Mouse (Mus musculus): ENCODE results near the gene Lekr1. TPM values are rescaled to one million over a fixed set of nuclear protein-coding genes. Genes with fewer than 3 reads are reported as not detected.
A peak's percentile ranks its signal among the peaks of the same experiment; 100 is the strongest.

Lekr1 gene
- polyA plus RNA-seq, 1 experiment, result 4.5 TPM

DNA sequence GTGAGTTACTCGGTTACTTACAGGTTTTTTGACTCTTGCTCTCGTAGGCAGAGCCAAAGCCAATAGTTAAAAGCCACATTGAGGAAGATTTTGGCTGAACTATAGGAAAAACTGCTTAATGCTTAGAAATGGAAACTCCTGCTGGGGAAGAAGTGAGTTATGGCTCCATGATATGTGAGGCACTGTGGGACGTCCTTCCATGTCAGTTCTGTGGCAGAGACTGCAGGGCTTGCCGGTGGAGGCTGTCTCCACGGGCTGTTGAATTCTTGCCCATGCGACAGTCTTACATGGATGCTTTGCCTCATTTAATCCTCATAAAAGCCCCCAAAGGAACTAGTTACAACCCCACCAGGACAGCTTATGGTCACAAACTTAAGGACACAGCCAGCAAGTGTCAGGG, 148.9 kb downstream of the Lekr1 start:
- H3K4me3 ChIP-seq (replicated peaks; ENCODE audit: insufficient read depth, low read depth, low read length), result no peak overlapping the region
- TF ChIP-seq POLR2A (IDR thresholded peaks at IDR 0.05; ENCODE audit: borderline replicate concordance, insufficient read depth, low read length), result no peak
- no peak for TF ChIP-seq CTCF (IDR thresholded peaks at IDR 0.05; ENCODE audit: borderline replicate concordance, insufficient read depth, low read depth, low read length)
- H3K4me1 ChIP-seq (ENCODE audit: control insufficient read depth, insufficient read depth, low read length), result no peaks in the 10 kb centered on the region
- H3K27ac ChIP-seq (ENCODE audit: insufficient read depth, low read length), result no peak overlapping the region
- DNase-seq, result no peak
- no peaks in the 10 kb centered on the region; the same call in 1 of the 2 replicates for H3K27me3 ChIP-seq (ENCODE audit: control insufficient read depth, insufficient read depth, low read length)
- 33% methylated on average over 6 of the region's 6 CpGs for WGBS

DNA sequence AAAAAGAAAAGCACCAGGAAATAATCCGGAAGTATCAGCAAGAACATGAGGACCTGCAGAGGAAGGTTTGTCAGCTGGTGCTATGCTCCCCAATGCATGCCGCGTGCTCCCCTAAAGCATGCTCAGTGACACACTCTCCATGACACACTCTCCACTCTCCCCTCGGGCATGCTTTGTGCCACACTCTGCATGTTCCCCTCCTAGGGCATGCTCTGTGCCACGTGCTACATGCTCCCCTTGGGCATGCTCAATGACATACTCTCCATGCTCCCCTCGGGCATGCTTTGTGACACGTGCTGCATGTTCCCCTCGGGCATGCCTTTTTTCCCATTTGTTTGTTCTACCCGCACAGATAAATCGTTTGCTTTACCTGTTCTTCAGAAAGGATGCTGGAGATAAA, 150.0 kb downstream of the Lekr1 start:
- H3K4me3 ChIP-seq (replicated peaks; ENCODE audit: insufficient read depth, low read depth, low read length), result no peak overlapping the region
- TF ChIP-seq POLR2A (IDR thresholded peaks at IDR 0.05; ENCODE audit: borderline replicate concordance, insufficient read depth, low read length), result no peak
- H3K4me1 ChIP-seq (ENCODE audit: control insufficient read depth, insufficient read depth, low read length), result no peaks in the 10 kb centered on the region
- no peaks in the 10 kb centered on the region; the same call in 1 of the 2 replicates for H3K27me3 ChIP-seq (ENCODE audit: control insufficient read depth, insufficient read depth, low read length)
- DNase-seq, result no peak
- 79% methylated on average over 10 of the region's 10 CpGs for WGBS
- H3K27ac ChIP-seq (ENCODE audit: insufficient read depth, low read length), result no peak overlapping the region

- no peaks in the 10 kb centered on the region; the same call in 1 of the 2 replicates for H3K27me3 ChIP-seq (ENCODE audit: control insufficient read depth, insufficient read depth, low read length)
- 83% methylated on average over 4 of the region's 4 CpGs for WGBS
- no peaks in the 10 kb centered on the region for H3K4me1 ChIP-seq (ENCODE audit: control insufficient read depth, insufficient read depth, low read length)
- no peak overlapping the region for H3K4me3 ChIP-seq (replicated peaks; ENCODE audit: insufficient read depth, low read depth, low read length)
- no peak overlapping the region for H3K27ac ChIP-seq (ENCODE audit: insufficient read depth, low read length)
- no peak for DNase-seq
- TF ChIP-seq CTCF (IDR thresholded peaks at IDR 0.05; ENCODE audit: borderline replicate concordance, insufficient read depth, low read depth, low read length) (no peak), POLR2A (IDR thresholded peaks at IDR 0.05; ENCODE audit: borderline replicate concordance, insufficient read depth, low read length) (no peak)
These were observed 152.6 kb downstream of the Lekr1 start for GRCm38 (mm10) chr3:65818597-65818996.

- Histone ChIP-seq H3K4me1 (ENCODE audit: control insufficient read depth, insufficient read depth, low read length) (no peaks in the 10 kb centered on the region), H3K27me3 (ENCODE audit: control insufficient read depth, insufficient read depth, low read length) (no peaks in the 10 kb centered on the region; the same call in 1 of the 2 replicates), H3K4me3 (replicated peaks; ENCODE audit: insufficient read depth, low read depth, low read length) (no peak overlapping the region), H3K27ac (ENCODE audit: insufficient read depth, low read length) (no peak overlapping the region)
- no peak for DNase-seq
- 66% methylated on average over 6 of the region's 6 CpGs for WGBS
- TF ChIP-seq CTCF (IDR thresholded peaks at IDR 0.05; ENCODE audit: borderline replicate concordance, insufficient read depth, low read depth, low read length) (no peak), POLR2A (IDR thresholded peaks at IDR 0.05; ENCODE audit: borderline replicate concordance, insufficient read depth, low read length) (no peak)
These were observed 153.8 kb downstream of the Lekr1 start for GRCm38 (mm10) chr3:65819841-65820240.

GRCm38 (mm10) chr3:65824886-65825285, 158.9 kb downstream of the Lekr1 start:
- TF ChIP-seq POLR2A (IDR thresholded peaks at IDR 0.05; ENCODE audit: borderline replicate concordance, insufficient read depth, low read length) (no peak), CTCF (IDR thresholded peaks at IDR 0.05; ENCODE audit: borderline replicate concordance, insufficient read depth, low read depth, low read length) (no peak)
- Histone ChIP-seq H3K4me3 (replicated peaks; ENCODE audit: insufficient read depth, low read depth, low read length) (no peak overlapping the region), H3K4me1 (ENCODE audit: control insufficient read depth, insufficient read depth, low read length) (peaks cover 11% of the 10 kb centered on the region), H3K27ac (ENCODE audit: insufficient read depth, low read length) (no peak overlapping the region), H3K27me3 (ENCODE audit: control insufficient read depth, insufficient read depth, low read length) (no peaks in the 10 kb centered on the region)
- WGBS, result 88% methylated on average over 3 of the region's 3 CpGs
- no peak for DNase-seq

GRCm38 (mm10) chr3:65826716-65827115, 160.7 kb downstream of the Lekr1 start:
- peaks cover 11% of the 10 kb centered on the region for H3K4me1 ChIP-seq (ENCODE audit: control insufficient read depth, insufficient read depth, low read length)
- TF ChIP-seq POLR2A (IDR thresholded peaks at IDR 0.05; ENCODE audit: borderline replicate concordance, insufficient read depth, low read length) (no peak), CTCF (IDR thresholded peaks at IDR 0.05; ENCODE audit: borderline replicate concordance, insufficient read depth, low read depth, low read length) (no peak)
- no peak overlapping the region for H3K27ac ChIP-seq (ENCODE audit: insufficient read depth, low read length)
- H3K27me3 ChIP-seq (ENCODE audit: control insufficient read depth, insufficient read depth, low read length), result no peaks in the 10 kb centered on the region
- WGBS, result 67% methylated on average over 6 of the region's 6 CpGs
- DNase-seq, result no peak
- H3K4me3 ChIP-seq (replicated peaks; ENCODE audit: insufficient read depth, low read depth, low read length), result no peak overlapping the region

GRCm38 (mm10) chr3:65827400-65827799, 161.4 kb downstream of the Lekr1 start:
- no peak overlapping the region for H3K27ac ChIP-seq (ENCODE audit: insufficient read depth, low read length)
- no peak overlapping the region for H3K4me3 ChIP-seq (replicated peaks; ENCODE audit: insufficient read depth, low read depth, low read length)
- H3K27me3 ChIP-seq (ENCODE audit: control insufficient read depth, insufficient read depth, low read length), result no peaks in the 10 kb centered on the region
- no peak for TF ChIP-seq POLR2A (IDR thresholded peaks at IDR 0.05; ENCODE audit: borderline replicate concordance, insufficient read depth, low read length)
- no peak for TF ChIP-seq CTCF (IDR thresholded peaks at IDR 0.05; ENCODE audit: borderline replicate concordance, insufficient read depth, low read depth, low read length)
- DNase-seq, result peak in 1 of 2 experiments; percentile 12
- WGBS, result 43% methylated on average over 5 of the region's 5 CpGs
- H3K4me1 ChIP-seq (ENCODE audit: control insufficient read depth, insufficient read depth, low read length), result peaks cover 11% of the 10 kb centered on the region

- 30% methylated on average over 3 of the region's 3 CpGs for WGBS
- peaks cover 11% of the 10 kb centered on the region for H3K4me1 ChIP-seq (ENCODE audit: control insufficient read depth, insufficient read depth, low read length)
- TF ChIP-seq POLR2A (IDR thresholded peaks at IDR 0.05; ENCODE audit: borderline replicate concordance, insufficient read depth, low read length) (no peak), CTCF (IDR thresholded peaks at IDR 0.05; ENCODE audit: borderline replicate concordance, insufficient read depth, low read depth, low read length) (no peak)
- no peaks in the 10 kb centered on the region for H3K27me3 ChIP-seq (ENCODE audit: control insufficient read depth, insufficient read depth, low read length)
- peak; percentile 22 to 39 for DNase-seq
- no peak overlapping the region for H3K4me3 ChIP-seq (replicated peaks; ENCODE audit: insufficient read depth, low read depth, low read length)
- no peak overlapping the region for H3K27ac ChIP-seq (ENCODE audit: insufficient read depth, low read length)
These were observed 162.0 kb downstream of the Lekr1 start for GRCm38 (mm10) chr3:65828020-65828419.

All from cerebellum, adult 2 months (tissue).